Mouse (Mus musculus) midbrain, embryonic 15.5 days (tissue): ENCODE measurements around the gene Cd69. TPM values are rescaled to one million over a fixed set of nuclear protein-coding genes. Genes with fewer than 3 reads are reported as not detected.

Experiments
- ATAC-seq: fragments of 200-750 bp; cut with Nextera tagmentation; replicated peaks from 2 replicates; pipeline ENCODE4 v1.8.0; 2017; ENCODE audit warnings: moderate TSS enrichment
- H3K27ac ChIP-seq: fragments of 300-500 bp; sonication (generic); 2 replicates; pipeline ENCODE4 v1.5.1; 2015; ENCODE audit warnings: mild to moderate bottlenecking, inconsistent platforms
- H3K27me3 ChIP-seq: fragments of 300-500 bp; sonication (generic); replicated peaks from 2 replicates; pipeline ENCODE4 v1.6.1; 2015; ENCODE audit warnings: inconsistent platforms
- H3K36me3 ChIP-seq: fragments of 300-500 bp; sonication (generic); replicated peaks from 2 replicates; pipeline ENCODE4 v1.6.1; 2015; ENCODE audit warnings: inconsistent platforms
- H3K4me1 ChIP-seq: fragments of 300-500 bp; sonication (generic); 2 replicates; pipeline ENCODE4 v1.6.1; 2015; ENCODE audit warnings: inconsistent platforms
- H3K4me2 ChIP-seq: fragments of 300-500 bp; sonication (generic); 2 replicates; pipeline ENCODE4 v1.6.1; 2015; ENCODE audit warnings: inconsistent platforms, mild to moderate bottlenecking, moderate library complexity
- H3K4me3 ChIP-seq: fragments of 300-500 bp; sonication (generic); 2 replicates; pipeline ENCODE4 v1.5.1; 2015; ENCODE audit warnings: mild to moderate bottlenecking, inconsistent platforms
- H3K9ac ChIP-seq: fragments of 300-500 bp; sonication (generic); 2 replicates; pipeline ENCODE4 v1.6.1; 2015; ENCODE audit warnings: mild to moderate bottlenecking, inconsistent platforms
- H3K9me3 ChIP-seq: fragments of 300-500 bp; sonication (generic); 2 replicates; pipeline ENCODE4 v1.6.1; 2016; ENCODE audit warnings: inconsistent platforms
- WGBS: fragments of 180-500 bp; shearing (Covaris S2); methylation state at CpG from one replicate; pipeline ENCODE4 v1.1.7; 2015; ENCODE audit warnings: mixed read lengths; 5-methylcytosine and 5-hydroxymethylcytosine counted together
- polyA plus RNA-seq: library from polyadenylated mRNA; unstranded; fragments of >200 nt; fragmentation: Nextera tagmentation; extraction: Ambion mirVana; gene quantifications from 2 replicates; pipeline ENCODE4 v1.2.1, GENCODE M21; 2015

Gene Cd69
- not detected in 2 replicates for polyA plus RNA-seq

- Histone ChIP-seq H3K27me3 (no peaks in the 10 kb centered on the region), H3K4me1 (no peaks in the 10 kb centered on the region), H3K27ac (no peak within 1 kb of the TSS), H3K36me3 (no peaks in the 10 kb centered on the region), H3K4me2 (no peak within 1 kb of the TSS), H3K9me3 (no peaks in the 10 kb centered on the region), H3K4me3 (no peak within 1 kb of the TSS), H3K9ac (no peak within 1 kb of the TSS)
- 75% methylated on average over 9 of the region's 9 CpGs for WGBS
- ATAC-seq: no peak
Observed at GRCm38 (mm10) chr6:129275220-129275619, at the start of gene Cd69. Gene Cd69 (minus strand): TSS chr6:129275436.

- Histone ChIP-seq H3K9ac (no peak overlapping the region), H3K4me2 (no peak overlapping the region), H3K9me3 (no peaks in the 10 kb centered on the region), H3K27me3 (no peaks in the 10 kb centered on the region), H3K4me3 (no peak overlapping the region), H3K36me3 (no peaks in the 10 kb centered on the region), H3K27ac (no peak overlapping the region), H3K4me1 (no peaks in the 10 kb centered on the region)
- no peak for ATAC-seq
- WGBS: 76% methylated on average over 4 of the region's 4 CpGs
Observed at GRCm38 (mm10) chr6:129319331-129319730, 44.1 kb upstream of the Cd69 start.

GRCm38 (mm10) chr6:129318395-129318794 lies 43.2 kb upstream of the Cd69 start:
- no peak for ATAC-seq
- Histone ChIP-seq H3K4me3 (no peak overlapping the region), H3K9me3 (no peaks in the 10 kb centered on the region), H3K4me1 (no peaks in the 10 kb centered on the region), H3K27me3 (no peaks in the 10 kb centered on the region), H3K27ac (no peak overlapping the region), H3K4me2 (no peak overlapping the region), H3K9ac (no peak overlapping the region), H3K36me3 (no peaks in the 10 kb centered on the region)
- 53% methylated on average over 1 of the region's 1 CpGs for WGBS

GRCm38 (mm10) chr6:129316463-129316862 lies 41.2 kb upstream of the Cd69 start:
- Histone ChIP-seq H3K9ac (no peak overlapping the region), H3K4me3 (no peak overlapping the region), H3K4me1 (no peaks in the 10 kb centered on the region), H3K27me3 (no peaks in the 10 kb centered on the region), H3K36me3 (no peaks in the 10 kb centered on the region), H3K4me2 (no peak overlapping the region), H3K9me3 (no peaks in the 10 kb centered on the region), H3K27ac (no peak overlapping the region)
- ATAC-seq: no peak
- 79% methylated on average over 2 of the region's 2 CpGs for WGBS

GRCm38 (mm10) chr6:129315698-129316097 lies 40.5 kb upstream of the Cd69 start:
- 93% methylated on average over 1 of the region's 1 CpGs for WGBS
- no peak overlapping the region for H3K27ac ChIP-seq
- no peak overlapping the region for H3K4me2 ChIP-seq
- no peak for ATAC-seq
- no peaks in the 10 kb centered on the region for H3K4me1 ChIP-seq
- H3K9me3 ChIP-seq: no peaks in the 10 kb centered on the region
- H3K36me3 ChIP-seq: no peaks in the 10 kb centered on the region
- H3K4me3 ChIP-seq: no peak overlapping the region
- H3K9ac ChIP-seq: no peak overlapping the region
- H3K27me3 ChIP-seq: no peaks in the 10 kb centered on the region

GRCm38 (mm10) chr6:129314655-129315168 lies 39.5 kb upstream of the Cd69 start:
- no peak overlapping the region for H3K27ac ChIP-seq
- H3K9ac ChIP-seq: no peak overlapping the region
- H3K27me3 ChIP-seq: no peaks in the 10 kb centered on the region
- H3K4me1 ChIP-seq: no peaks in the 10 kb centered on the region
- no peaks in the 10 kb centered on the region for H3K9me3 ChIP-seq
- no peak overlapping the region for H3K4me3 ChIP-seq
- no peaks in the 10 kb centered on the region for H3K36me3 ChIP-seq
- WGBS: 89% methylated on average over 3 of the region's 3 CpGs
- ATAC-seq: no peak
- H3K4me2 ChIP-seq: no peak overlapping the region

GRCm38 (mm10) chr6:129312499-129312898 lies 37.3 kb upstream of the Cd69 start:
- 88% methylated on average over 3 of the region's 3 CpGs for WGBS
- H3K4me1 ChIP-seq: no peaks in the 10 kb centered on the region
- no peaks in the 10 kb centered on the region for H3K27me3 ChIP-seq
- no peak for ATAC-seq
- no peak overlapping the region for H3K4me2 ChIP-seq
- H3K9me3 ChIP-seq: no peaks in the 10 kb centered on the region
- H3K9ac ChIP-seq: no peak overlapping the region
- H3K36me3 ChIP-seq: no peaks in the 10 kb centered on the region
- H3K4me3 ChIP-seq: no peak overlapping the region
- no peak overlapping the region for H3K27ac ChIP-seq

GRCm38 (mm10) chr6:129304180-129304579 lies 28.9 kb upstream of the Cd69 start:
- Histone ChIP-seq H3K27me3 (no peaks in the 10 kb centered on the region), H3K9me3 (no peaks in the 10 kb centered on the region)
- WGBS: 67% methylated on average over 1 of the region's 1 CpGs

GRCm38 (mm10) chr6:129288708-129289107 lies 13.5 kb upstream of the Cd69 start:
- Histone ChIP-seq H3K9ac (no peak overlapping the region), H3K4me1 (no peaks in the 10 kb centered on the region)

More at GRCm38 (mm10) chr6:129304180-129304579, 28.9 kb upstream of the Cd69 start:
- no peak overlapping the region for H3K9ac ChIP-seq
- no peaks in the 10 kb centered on the region for H3K36me3 ChIP-seq
- no peak for ATAC-seq
- H3K4me2 ChIP-seq: no peak overlapping the region
- H3K27ac ChIP-seq: no peak overlapping the region
- no peaks in the 10 kb centered on the region for H3K4me1 ChIP-seq
- no peak overlapping the region for H3K4me3 ChIP-seq

GRCm38 (mm10) chr6:129284384-129285104 lies 9.3 kb upstream of the Cd69 start:
- Histone ChIP-seq H3K4me3 (no peak overlapping the region), H3K4me1 (no peaks in the 10 kb centered on the region), H3K36me3 (no peaks in the 10 kb centered on the region), H3K9me3 (no peaks in the 10 kb centered on the region), H3K27me3 (no peaks in the 10 kb centered on the region), H3K27ac (no peak overlapping the region), H3K4me2 (no peak overlapping the region), H3K9ac (no peak overlapping the region)
- ATAC-seq: no peak
- 81% methylated on average over 7 of the region's 7 CpGs for WGBS

More at GRCm38 (mm10) chr6:129288708-129289107, 13.5 kb upstream of the Cd69 start:
- Histone ChIP-seq H3K4me2 (no peak overlapping the region), H3K4me3 (no peak overlapping the region), H3K36me3 (no peaks in the 10 kb centered on the region), H3K27ac (no peak overlapping the region), H3K27me3 (no peaks in the 10 kb centered on the region), H3K9me3 (no peaks in the 10 kb centered on the region)
- no peak for ATAC-seq

- Histone ChIP-seq H3K36me3 (no peaks in the 10 kb centered on the region), H3K9me3 (no peaks in the 10 kb centered on the region), H3K4me3 (no peak overlapping the region), H3K4me1 (no peaks in the 10 kb centered on the region), H3K9ac (no peak overlapping the region), H3K27me3 (no peaks in the 10 kb centered on the region), H3K4me2 (no peak overlapping the region), H3K27ac (no peak overlapping the region)
- WGBS: 83% methylated on average over 3 of the region's 3 CpGs
- no peak for ATAC-seq
Observed at GRCm38 (mm10) chr6:129283271-129283670, 8.0 kb upstream of the Cd69 start.

GRCm38 (mm10) chr6:129276483-129276882 lies 1.2 kb upstream of the Cd69 start:
- Histone ChIP-seq H3K4me3 (no peak overlapping the region), H3K4me2 (no peak overlapping the region), H3K36me3 (no peaks in the 10 kb centered on the region), H3K9ac (no peak overlapping the region), H3K9me3 (no peaks in the 10 kb centered on the region), H3K27me3 (no peaks in the 10 kb centered on the region), H3K4me1 (no peaks in the 10 kb centered on the region), H3K27ac (no peak overlapping the region)
- no peak for ATAC-seq
- WGBS: 91% methylated on average over 2 of the region's 2 CpGs

- 70% methylated on average over 3 of the region's 3 CpGs for WGBS
- H3K9me3 ChIP-seq: no peaks in the 10 kb centered on the region
Observed at GRCm38 (mm10) chr6:129275624-129276203, 478 bp upstream of the Cd69 start.

More at GRCm38 (mm10) chr6:129275624-129276203, 478 bp upstream of the Cd69 start:
- Histone ChIP-seq H3K4me3 (no peak overlapping the region), H3K27me3 (no peaks in the 10 kb centered on the region), H3K27ac (no peak overlapping the region), H3K36me3 (no peaks in the 10 kb centered on the region), H3K4me2 (no peak overlapping the region), H3K4me1 (no peaks in the 10 kb centered on the region), H3K9ac (no peak overlapping the region)
- ATAC-seq: no peak
